Mouse (Mus musculus) midbrain, postnatal 0 days (tissue): ENCODE results near the gene Glipr2. TPM values are rescaled to one million over a fixed set of nuclear protein-coding genes. Genes with fewer than 3 reads are reported as not detected.

Experiments used
- ATAC-seq: fragments of 200-750 bp; cut with Nextera tagmentation; 2 replicates; pipeline ENCODE4 v1.8.0; 2017; ENCODE audit warnings: moderate number of reproducible peaks, mild to moderate bottlenecking, moderate TSS enrichment, moderate library complexity; ENCODE audit not compliant: low FRiP score
- DNase-seq: peaks from one replicate; pipeline ENCODE4 v3.0.0-alpha.2; 2015; ENCODE audit warnings: low spot score
- H3K27ac ChIP-seq: fragments of 300-500 bp; sonication (generic); 2 replicates; pipeline ENCODE4 v1.5.1; 2014; ENCODE audit warnings: low read depth, mild to moderate bottlenecking, low read length, mixed read lengths
- H3K27me3 ChIP-seq: fragments of 300-500 bp; sonication (generic); 2 replicates; pipeline ENCODE4 v1.6.1; 2014; ENCODE audit warnings: low read length, control low read depth, mixed read lengths; ENCODE audit not compliant: insufficient read depth
- H3K36me3 ChIP-seq: fragments of 300-500 bp; sonication (generic); 2 replicates; pipeline ENCODE4 v1.6.1; 2014; ENCODE audit warnings: low read length, control low read depth, mixed read lengths; ENCODE audit not compliant: insufficient read depth
- H3K4me1 ChIP-seq: fragments of 300-500 bp; sonication (generic); 2 replicates; pipeline ENCODE4 v1.6.1; 2014; ENCODE audit warnings: mild to moderate bottlenecking, control low read depth, antibody characterized with exemption, low read length, mixed read lengths; ENCODE audit not compliant: insufficient read depth
- H3K4me2 ChIP-seq: fragments of 300-500 bp; sonication (generic); 2 replicates; pipeline ENCODE4 v1.6.1; 2014; ENCODE audit warnings: low read depth, mild to moderate bottlenecking, low read length, mixed read lengths; ENCODE audit not compliant: poor library complexity, severe bottlenecking
- H3K4me3 ChIP-seq: fragments of 300-500 bp; sonication (generic); 2 replicates; pipeline ENCODE4 v1.5.1; 2014; ENCODE audit warnings: low read depth, mild to moderate bottlenecking, low read length, moderate library complexity
- H3K9ac ChIP-seq: fragments of 300-500 bp; sonication (generic); replicated peaks from 2 replicates; pipeline ENCODE4 v1.6.1; 2014; ENCODE audit warnings: mild to moderate bottlenecking, low read length, moderate library complexity, mixed read lengths; ENCODE audit not compliant: poor library complexity, severe bottlenecking
- H3K9me3 ChIP-seq: fragments of 300-500 bp; sonication (generic); 2 replicates; pipeline ENCODE4 v1.6.1; 2016; ENCODE audit warnings: low read length, control low read depth
- CTCF ChIP-seq: IDR thresholded peaks from 2 replicates; pipeline ENCODE4 v1.5.1; 2016; ENCODE audit warnings: antibody characterized with exemption, mild to moderate bottlenecking
- WGBS: fragments of 180-500 bp; shearing (Covaris S2); extraction: QIAGEN DNeasy Blood & Tissue Kit; methylation state at CpG from one replicate; pipeline ENCODE4 v1.1.7; 2014; 5-methylcytosine and 5-hydroxymethylcytosine counted together
- polyA plus RNA-seq: library from polyadenylated mRNA; unstranded; fragments of >200 nt; fragmentation: Nextera tagmentation; extraction: Ambion mirVana; gene quantifications from 2 replicates; pipeline ENCODE4 v1.2.1, GENCODE M21; 2015
- total RNA-seq: library from RNA; depleted of rRNA; stranded (reverse); fragments of >200 nt; gene quantifications from 2 replicates; pipeline ENCODE4 v1.2.3, GENCODE M21; 2014

Glipr2 gene
- total and polyA plus RNA-seq, 2 experiments from 2014 or later = 16.5 to 18.2 TPM

DNA sequence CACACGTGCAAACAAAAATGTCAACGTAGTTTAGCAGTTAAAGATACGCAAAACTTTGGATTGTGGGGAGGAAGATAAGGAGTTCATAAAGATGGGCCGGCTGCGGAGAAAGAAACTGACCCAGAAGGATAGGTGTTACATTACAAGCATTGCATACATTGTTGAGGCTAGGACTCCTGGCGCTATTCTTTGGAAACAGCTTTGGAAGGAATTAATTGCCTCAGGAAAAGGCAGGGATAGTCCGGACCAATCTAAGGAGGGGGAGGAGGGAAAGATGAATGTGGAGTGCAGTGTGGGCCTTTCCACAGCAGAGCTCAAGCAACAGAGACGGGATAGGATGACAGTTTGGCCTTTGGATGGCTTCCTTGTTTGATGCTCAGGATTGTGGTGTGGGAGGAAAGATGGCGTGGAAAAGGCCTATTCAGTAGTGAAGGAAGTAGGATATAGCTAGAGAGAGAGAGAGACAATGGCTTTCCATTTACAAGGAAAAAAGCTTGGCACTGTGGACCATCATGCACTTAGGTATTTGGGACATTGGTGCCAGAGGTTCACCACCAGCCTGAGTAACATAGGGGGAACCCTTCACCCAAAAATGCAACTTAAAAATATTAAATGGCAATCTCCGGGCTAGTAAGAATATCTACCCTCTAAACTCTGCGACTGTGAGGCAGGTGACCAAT is 56.3 kb downstream of the Glipr2 start:
- Histone ChIP-seq H3K9me3 (no peaks in the 10 kb centered on the region), H3K4me1 (peaks cover 6% of the 10 kb centered on the region; the same call in 1 of the 2 replicates), H3K9ac (peak overlapping the region; percentile 73), H3K4me2 (peak overlapping the region; percentile 88), H3K4me3 (peak overlapping the region; percentile 60), H3K27me3 (no peaks in the 10 kb centered on the region), H3K36me3 (peaks cover 1% of the 10 kb centered on the region; the same call in 1 of the 2 replicates), H3K27ac (no peak overlapping the region)
- no peak for ATAC-seq
- TF ChIP-seq CTCF = no peak
- 33% methylated on average over 11 of the region's 11 CpGs for WGBS
- no peak for DNase-seq

DNA sequence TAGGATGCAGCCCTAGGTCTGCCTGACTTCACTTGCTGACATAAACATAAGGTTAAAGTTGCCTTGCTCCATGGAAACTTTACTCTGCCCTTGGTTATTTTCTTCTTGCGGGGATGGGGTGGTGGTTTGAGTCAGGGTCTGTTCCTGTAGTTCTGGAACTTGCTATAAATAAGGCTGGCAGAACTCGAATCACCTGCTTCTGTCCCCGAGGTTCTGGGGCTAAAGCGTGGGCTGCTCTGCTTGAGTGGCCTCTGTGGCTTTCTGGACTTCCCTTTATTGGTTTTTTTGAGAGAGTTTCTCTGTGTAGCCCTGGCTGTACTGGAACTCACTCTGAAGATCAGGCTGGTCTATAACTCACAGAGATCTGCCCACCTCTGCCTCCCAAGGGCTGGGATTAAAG is 58.9 kb downstream of the Glipr2 start:
- no peak overlapping the region for H3K4me2 ChIP-seq
- peaks cover 6% of the 10 kb centered on the region; the same call in 1 of the 2 replicates for H3K4me1 ChIP-seq
- no peaks in the 10 kb centered on the region for H3K27me3 ChIP-seq
- ATAC-seq (no peak), DNase-seq (no peak)
- H3K36me3 ChIP-seq = peaks cover 22% of the 10 kb centered on the region
- H3K9ac ChIP-seq = no peak overlapping the region
- no peak overlapping the region for H3K4me3 ChIP-seq
- no peak overlapping the region for H3K27ac ChIP-seq
- no peaks in the 10 kb centered on the region for H3K9me3 ChIP-seq
- 92% methylated on average over 4 of the region's 4 CpGs for WGBS
- TF ChIP-seq CTCF = no peak

DNA sequence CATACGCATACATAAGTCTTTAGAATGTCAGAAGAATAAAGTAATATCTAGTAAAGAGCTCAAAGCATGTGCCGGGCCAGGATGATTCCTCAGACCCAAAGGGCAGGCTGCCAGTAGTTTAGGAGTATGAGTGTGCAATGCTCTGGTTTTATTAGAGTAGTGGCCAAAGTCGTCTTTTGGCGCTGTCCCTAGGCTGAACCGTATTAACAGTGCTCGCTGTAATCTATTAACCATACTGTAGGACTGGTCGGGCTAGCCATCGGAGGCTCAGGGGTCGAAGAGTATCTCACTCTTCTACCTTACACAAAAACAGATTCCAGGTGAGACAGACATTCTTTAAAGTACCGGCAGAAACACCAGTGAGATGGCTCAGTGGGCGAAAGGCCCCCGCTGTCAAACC is 59.6 kb downstream of the Glipr2 start:
- H3K27me3 ChIP-seq = no peaks in the 10 kb centered on the region
- H3K27ac ChIP-seq = no peak overlapping the region
- no peaks in the 10 kb centered on the region for H3K9me3 ChIP-seq
- no peak overlapping the region for H3K9ac ChIP-seq
- ATAC-seq (no peak), DNase-seq (no peak)
- H3K4me2 ChIP-seq = no peak overlapping the region
- peaks cover 28% of the 10 kb centered on the region for H3K36me3 ChIP-seq
- no peak for TF ChIP-seq CTCF
- H3K4me3 ChIP-seq = no peak overlapping the region
- WGBS = 95% methylated on average over 12 of the region's 12 CpGs
- peaks cover 6% of the 10 kb centered on the region; the same call in 1 of the 2 replicates for H3K4me1 ChIP-seq

DNA sequence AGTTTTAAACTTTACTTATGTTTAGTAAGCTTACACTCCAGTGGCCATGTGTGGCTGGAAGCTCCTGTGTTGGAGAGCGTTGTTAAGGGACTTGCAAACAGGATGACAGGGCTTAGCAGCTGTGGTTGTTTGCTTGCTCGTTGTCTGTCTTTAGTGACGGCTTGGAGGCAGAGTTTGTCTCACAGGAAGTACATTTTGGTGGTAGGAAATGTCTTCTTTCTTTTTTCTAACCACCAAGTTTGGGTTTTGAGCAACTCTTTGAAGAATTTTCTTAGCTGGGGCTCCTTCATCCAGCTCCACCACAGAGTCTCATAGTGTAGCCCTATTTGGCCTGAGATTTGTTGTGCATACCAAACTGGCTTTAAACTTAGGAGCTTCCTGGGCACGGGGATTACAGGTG is 65.1 kb downstream of the Glipr2 start:
- Histone ChIP-seq H3K36me3 (peaks cover 78% of the 10 kb centered on the region), H3K27me3 (no peaks in the 10 kb centered on the region), H3K9me3 (no peaks in the 10 kb centered on the region), H3K27ac (no peak overlapping the region), H3K4me3 (no peak overlapping the region), H3K4me1 (no peaks in the 10 kb centered on the region), H3K4me2 (no peak overlapping the region), H3K9ac (no peak overlapping the region)
- 80% methylated on average over 4 of the region's 4 CpGs for WGBS
- ATAC-seq (no peak), DNase-seq (no peak)
- no peak for TF ChIP-seq CTCF

DNA sequence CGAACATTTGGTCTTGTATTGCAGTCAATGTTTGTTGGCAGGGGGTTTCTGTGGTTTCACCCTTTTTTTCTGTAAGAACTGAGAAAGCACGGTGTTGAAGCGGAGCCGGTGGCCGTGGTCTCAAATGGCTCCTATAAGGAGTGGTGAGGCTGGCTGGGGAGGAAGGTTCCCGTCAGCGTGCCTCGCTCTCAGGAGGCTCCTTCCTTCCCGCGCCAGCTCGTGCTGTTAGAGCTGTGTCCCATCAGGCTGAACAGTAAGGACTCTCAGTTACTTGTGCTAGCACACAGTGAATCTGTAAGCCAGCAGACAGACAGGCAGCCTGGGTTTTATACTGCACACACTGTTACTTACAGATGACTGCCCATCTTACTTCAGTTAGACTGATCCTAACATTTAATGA is 65.6 kb downstream of the Glipr2 start:
- Histone ChIP-seq H3K36me3 (peaks cover 82% of the 10 kb centered on the region), H3K9ac (no peak overlapping the region), H3K27me3 (no peaks in the 10 kb centered on the region), H3K27ac (no peak overlapping the region), H3K4me1 (no peaks in the 10 kb centered on the region), H3K9me3 (no peaks in the 10 kb centered on the region), H3K4me3 (no peak overlapping the region), H3K4me2 (no peak overlapping the region)
- no peak for ATAC-seq
- TF ChIP-seq CTCF = no peak
- WGBS = 91% methylated on average over 11 of the region's 11 CpGs
- no peak for DNase-seq

DNA sequence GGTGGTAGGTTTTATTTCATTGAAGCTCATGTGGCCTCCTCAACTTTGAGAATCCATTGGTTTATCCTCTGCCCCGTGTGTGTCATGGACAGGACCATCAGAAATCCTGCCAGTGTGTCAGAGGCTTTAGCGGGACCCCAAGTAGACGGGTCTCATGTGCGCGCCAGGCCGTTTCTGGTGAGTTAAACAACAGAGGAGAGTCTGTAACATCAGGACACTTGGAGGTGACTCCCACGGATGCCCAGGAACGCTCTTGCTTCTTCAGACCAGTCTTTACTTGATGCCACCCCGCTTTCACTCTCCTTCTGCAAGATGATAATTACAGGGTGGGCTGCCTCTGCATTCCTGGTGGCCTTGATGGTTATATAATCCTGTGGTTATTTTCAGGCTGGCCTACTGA is 66.5 kb downstream of the Glipr2 start:
- Histone ChIP-seq H3K27me3 (no peaks in the 10 kb centered on the region), H3K4me1 (no peaks in the 10 kb centered on the region), H3K9ac (no peak overlapping the region), H3K36me3 (peaks cover 85% of the 10 kb centered on the region), H3K4me3 (no peak overlapping the region), H3K4me2 (no peak overlapping the region), H3K9me3 (no peaks in the 10 kb centered on the region), H3K27ac (no peak overlapping the region)
- ATAC-seq = no peak
- 98% methylated on average over 9 of the region's 9 CpGs for WGBS
- no peak for DNase-seq
- no peak for TF ChIP-seq CTCF
